In the genomic region with DNA sequence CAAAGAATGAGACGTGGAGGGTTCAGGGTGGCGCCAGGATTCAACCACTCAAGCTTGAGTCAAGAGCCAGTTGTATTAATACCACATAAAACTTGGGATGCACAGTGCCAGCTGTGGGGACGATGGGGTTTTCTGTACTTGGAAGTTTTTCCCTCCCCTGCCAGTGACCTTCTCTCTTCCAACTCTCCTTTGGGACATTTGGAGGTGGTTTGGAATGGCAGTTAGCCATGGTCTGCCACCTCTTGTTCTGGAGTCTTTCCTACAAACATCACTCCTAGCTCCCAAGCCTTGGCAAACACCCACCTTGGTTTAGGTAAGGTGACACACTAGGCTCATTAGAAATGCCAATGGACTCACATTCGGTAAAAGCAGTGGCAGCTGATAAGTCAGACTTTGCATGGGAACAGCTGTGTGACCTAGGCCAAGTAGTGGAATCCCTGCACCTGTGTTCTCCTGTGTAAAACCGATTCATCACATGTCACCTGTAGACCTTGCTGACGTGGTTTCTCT, we compare ENCODE assay signal across 21 mouse cellular contexts.
DNase-seq lines count a peak whose midpoint lies in the region; ATAC-seq lines count a peak whose summit lies in the region.
"Had no signal": no experiment of that assay in that cellular context is flagged by ENCODE, and none has a peak within 500 bp of the region (broad histone marks: within the 10 kb centered on the region; RNA-seq: fewer than 3 reads in every experiment).

No protein-coding gene starts in this region.

- 95% methylated on average over 6 of the region's 6 CpGs for WGBS in neural tube, embryonic 15.5 days

- no peaks in the 10 kb centered on the region for H3K27me3 ChIP-seq in neural tube, embryonic 15.5 days (replicated peaks)
- H3K27me3 ChIP-seq: forebrain, embryonic 15.5 days had no signal

- intact Hi-C loops in heart, postnatal 14 days (cut with DNase I): no loop called here
- intact Hi-C loops in heart, postnatal 10 days (cut with DNase I): no loop called here
- intact Hi-C loops in heart, postnatal 25 days (cut with DNase I): loop anchor here (5.0 to 10.0 kb wide), 2 partner anchors 119 to 584 kb away; partner anchors contain the start of gene Dlx5

- H3K9me3 ChIP-seq in neural tube, embryonic 15.5 days (replicated peaks): no peaks in the 10 kb centered on the region
- H3K9me3 ChIP-seq: embryonic facial prominence, embryonic 12.5 days; forebrain, embryonic 15.5 days; G1E; heart, embryonic 10.5 days; hindbrain, embryonic 13.5 days had no signal

- no peaks in the 10 kb centered on the region for H3K4me1 ChIP-seq in neural tube, embryonic 15.5 days
- H3K4me1 ChIP-seq: forebrain, embryonic 15.5 days; hindbrain, embryonic 13.5 days had no signal

- H3K27ac ChIP-seq in neural tube, embryonic 15.5 days (replicated peaks): no peak overlapping the region
- H3K27ac ChIP-seq: embryonic facial prominence, embryonic 12.5 days; forebrain, embryonic 15.5 days; heart, embryonic 10.5 days; hindbrain, embryonic 13.5 days; hindbrain, postnatal 0 days had no signal

- H3K9ac ChIP-seq in neural tube, embryonic 15.5 days (replicated peaks): no peak overlapping the region
- H3K9ac ChIP-seq: embryonic facial prominence, embryonic 12.5 days; forebrain, embryonic 15.5 days; hindbrain, embryonic 13.5 days had no signal

- no peak overlapping the region for H3K4me2 ChIP-seq in neural tube, embryonic 15.5 days
- H3K4me2 ChIP-seq: embryonic facial prominence, embryonic 12.5 days; forebrain, embryonic 15.5 days; hindbrain, embryonic 13.5 days had no signal

- no peak for ATAC-seq in neural tube, embryonic 15.5 days (ENCODE audit: low FRiP score)
- ATAC-seq: CD4-positive, CD25-positive, alpha-beta regulatory T cell, adult 4 months; forebrain, embryonic 15.5 days; hindbrain, postnatal 0 days had no signal

- peak; percentile 94 for DNase-seq in heart, adult 11 months
- DNase-seq in heart, postnatal 14 days: no peak
- DNase-seq in heart, postnatal 10 days: peak; percentile 19 to 21
- no peak for DNase-seq in heart, postnatal 25 days (ENCODE audit: low spot score)
- DNase-seq in kidney, adult 9 months: peak; percentile 40
- DNase-seq in kidney, adult 18-20 months: no peak
- DNase-seq in neural tube, embryonic 10.5 days (ENCODE audit: extremely low spot score, low spot score): peak; percentile 8
- DNase-seq: adrenal gland, adult 8-10 months; B cell, adult 2 months; cerebellum, adult 11-12 months; cerebellum, adult 9-10 months; cerebellum, postnatal 25 days; gastrocnemius, postnatal 36 days had no signal

- no peak overlapping the region for H3K4me3 ChIP-seq in neural tube, embryonic 15.5 days (replicated peaks)
- H3K4me3 ChIP-seq: embryonic facial prominence, embryonic 12.5 days; forebrain, embryonic 15.5 days; heart, embryonic 10.5 days; hindbrain, embryonic 13.5 days had no signal

- no peaks in the 10 kb centered on the region for H3K36me3 ChIP-seq in neural tube, embryonic 15.5 days
- H3K36me3 ChIP-seq: embryonic facial prominence, embryonic 12.5 days; forebrain, embryonic 15.5 days; G1E; heart, embryonic 10.5 days; hindbrain, embryonic 13.5 days had no signal

Comparison
In these comparisons a context has a peak if more than half of its experiments do, and no peak if none do; other contexts are left out.
1. DNase-seq: peak in heart, adult 11 months (single experiment), heart, postnatal 10 days (2 of 2), kidney, adult 9 months (single experiment) and neural tube, embryonic 10.5 days (single experiment); none in heart, postnatal 14 days (0 of 2), heart, postnatal 25 days (single experiment) and kidney, adult 18-20 months (single experiment).